Mouse (Mus musculus): ENCODE measurements around the gene Msi1.
A peak's percentile ranks its signal among the peaks of the same experiment; 100 is the strongest.

Gene Msi1

DNA sequence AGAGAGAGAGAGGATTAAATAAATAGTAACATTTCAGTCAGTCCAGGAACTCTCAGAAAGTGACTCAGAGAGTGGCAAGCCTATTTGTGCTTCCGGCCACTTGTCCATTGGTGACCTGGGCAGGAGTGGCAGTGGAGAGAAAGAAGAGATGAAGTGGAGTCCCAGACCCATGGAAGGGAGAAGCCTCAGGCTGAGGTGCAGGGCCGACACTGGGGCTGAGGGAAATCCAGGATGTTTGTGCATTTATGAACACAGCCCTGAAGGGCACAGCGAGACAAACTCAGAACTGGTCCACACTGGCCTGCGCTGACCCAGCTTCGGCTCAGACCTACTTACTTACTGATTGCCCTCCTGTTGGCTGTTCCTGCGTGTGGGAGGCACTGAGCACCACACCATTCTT is 40.4 kb downstream of the Msi1 start:
- DNase-seq (ENCODE audit: low spot score), result no peak

DNA sequence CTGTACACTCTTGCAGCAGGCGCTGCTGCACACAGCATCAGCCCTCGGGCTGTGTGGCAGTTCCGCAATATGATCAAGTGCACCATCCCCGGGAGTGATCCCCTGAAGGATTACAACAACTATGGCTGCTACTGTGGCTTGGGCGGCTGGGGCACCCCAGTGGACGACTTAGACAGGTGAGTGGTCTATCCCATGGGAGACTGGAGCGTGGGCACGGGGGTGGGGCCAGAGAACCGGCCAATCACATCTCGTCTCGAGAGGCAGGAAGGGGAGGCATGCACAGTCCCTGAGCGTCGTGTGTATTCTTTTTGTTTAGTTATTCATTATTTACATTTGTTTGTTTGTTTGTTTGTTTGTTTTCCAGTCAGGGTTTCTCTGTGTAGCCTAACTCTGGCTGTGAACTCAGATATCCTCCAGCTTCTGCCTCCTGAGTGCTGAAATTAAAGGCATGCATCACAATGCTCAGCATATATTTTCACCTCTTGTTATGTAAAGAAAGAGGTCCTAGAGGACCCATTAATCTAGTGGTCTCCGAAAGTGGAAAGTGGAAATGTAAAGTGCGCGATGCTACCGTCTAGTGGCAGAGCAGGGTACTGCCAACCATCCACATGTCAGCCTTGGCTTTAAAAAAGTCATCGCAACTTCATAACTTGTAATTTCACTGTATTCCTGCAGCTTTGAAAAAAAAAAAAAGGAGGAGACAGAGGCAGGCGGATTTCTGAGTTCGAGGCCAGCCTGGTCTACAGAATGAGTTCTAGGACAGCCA is 41.5 kb downstream of the Msi1 start:
- no peak for DNase-seq (ENCODE audit: low spot score)

DNA sequence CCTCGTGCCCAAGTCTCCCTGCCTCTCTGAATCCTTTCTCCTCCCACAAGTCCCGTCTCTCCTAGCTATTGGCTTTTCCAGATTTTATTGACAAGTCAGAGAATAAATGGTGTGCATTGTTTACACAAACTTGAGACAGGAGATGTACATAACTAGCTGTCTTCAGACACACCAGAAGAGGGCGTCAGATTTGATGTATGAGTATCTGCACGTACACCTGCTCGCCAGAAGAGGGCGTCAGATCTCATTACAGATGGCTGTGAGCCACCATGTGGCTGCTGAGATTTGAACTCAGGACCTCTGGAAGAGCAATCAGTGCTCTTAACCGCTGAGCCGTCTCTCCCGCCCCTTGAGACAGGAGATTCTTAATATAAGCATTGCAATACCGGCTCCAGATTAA is 43.8 kb downstream of the Msi1 start:
- no peak for DNase-seq (ENCODE audit: low spot score)

DNA sequence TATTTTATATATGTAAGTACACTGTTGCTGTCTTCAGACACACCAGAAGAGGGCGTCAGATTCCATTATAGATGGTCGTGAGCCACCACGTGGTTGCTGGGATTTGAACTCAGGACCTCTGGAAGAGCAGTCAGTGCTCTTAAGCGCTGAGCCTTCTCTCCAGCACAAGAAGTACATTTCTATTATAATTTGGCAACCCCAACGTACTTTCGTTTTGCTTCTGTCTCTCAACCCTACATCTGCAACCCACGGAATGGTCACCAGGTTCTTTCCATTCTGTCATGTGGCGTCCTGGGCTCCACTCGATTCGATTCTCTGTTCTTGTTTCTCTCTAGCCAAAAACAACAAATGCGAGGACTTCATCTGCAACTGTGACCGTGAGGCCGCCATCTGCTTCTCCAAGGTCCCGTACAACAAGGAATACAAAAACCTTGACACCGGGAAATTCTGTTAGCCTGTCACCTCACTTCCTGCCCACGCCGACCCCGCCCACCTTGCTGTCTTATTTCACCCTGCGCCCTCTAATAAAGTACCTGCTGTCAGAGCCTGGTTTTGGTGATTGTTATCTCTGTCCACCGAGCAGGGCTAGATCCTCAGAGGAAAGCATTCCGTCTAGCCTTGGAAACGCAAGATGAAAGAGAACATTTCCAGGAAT is 44.9 kb downstream of the Msi1 start:
- DNase-seq (ENCODE audit: low spot score), result no peak

DNA sequence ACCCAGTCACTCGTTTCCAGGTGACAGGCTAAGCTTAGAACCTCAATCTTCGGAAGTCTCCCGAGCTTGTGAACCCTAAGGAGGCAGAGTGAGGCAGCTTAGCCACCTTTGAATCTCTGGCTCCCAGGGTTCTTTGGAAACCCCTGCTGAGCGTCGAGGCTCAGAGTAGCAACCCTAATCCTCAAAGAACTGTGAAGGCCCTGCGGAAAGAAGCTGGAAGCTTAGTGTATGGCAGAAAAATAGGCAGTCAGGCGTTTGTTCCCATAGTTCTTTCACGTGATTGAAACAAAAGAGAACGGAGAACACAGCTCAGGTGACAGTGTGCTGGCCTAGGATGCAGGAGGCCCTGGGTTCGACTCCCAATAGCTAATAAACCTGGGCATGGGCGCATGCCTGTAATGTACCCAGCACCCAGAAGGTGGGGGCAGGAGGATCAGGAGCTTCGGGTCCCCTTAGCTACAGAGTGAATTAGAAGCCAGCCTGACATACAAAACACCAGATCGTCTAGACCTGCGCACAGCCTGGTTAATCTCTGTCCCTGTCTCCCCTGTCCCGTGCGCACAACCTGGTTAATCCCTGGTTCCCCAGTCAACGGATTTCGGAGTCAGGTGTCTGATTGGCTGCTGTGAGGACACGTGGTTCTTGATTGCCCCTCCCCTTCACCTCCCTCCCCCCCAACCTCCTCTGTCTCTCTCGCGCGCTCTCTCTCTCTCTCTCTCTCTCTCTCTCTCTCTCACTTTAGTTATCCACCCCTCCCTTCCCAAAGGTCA is 46.1 kb downstream of the Msi1 start:
- no peak for DNase-seq (ENCODE audit: low spot score)

DNA sequence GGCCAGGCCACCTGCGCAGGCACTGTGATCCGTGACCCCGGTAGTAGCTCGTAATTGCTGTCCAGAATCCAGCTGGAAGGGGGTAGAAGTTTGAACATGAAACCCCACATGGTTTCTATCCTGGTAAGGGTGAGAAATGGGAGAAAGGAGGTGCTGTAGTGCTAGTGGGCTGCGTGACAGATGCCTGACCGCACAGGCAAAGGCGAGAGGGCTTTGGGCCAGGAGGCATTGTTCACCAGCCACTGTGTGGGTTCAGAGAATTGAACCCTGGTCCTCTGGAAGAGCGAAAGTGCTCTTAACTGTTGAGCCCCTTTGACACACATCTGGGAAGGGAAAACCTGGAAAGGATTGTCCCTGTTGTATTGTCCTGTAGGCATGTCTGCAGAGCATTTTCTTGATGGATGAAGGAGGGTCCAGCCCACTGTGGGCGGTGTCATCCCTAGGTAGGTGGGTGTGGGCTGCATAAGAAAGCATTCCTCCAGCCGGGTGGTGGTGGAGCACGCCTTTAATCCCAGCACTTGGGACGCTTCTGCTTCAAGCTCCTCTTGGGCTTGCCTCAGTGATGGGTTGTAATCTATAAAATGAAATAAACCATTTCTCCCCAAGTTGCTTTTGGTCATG is 46.8 kb downstream of the Msi1 start:
- no peak for DNase-seq (ENCODE audit: low spot score)

DNA sequence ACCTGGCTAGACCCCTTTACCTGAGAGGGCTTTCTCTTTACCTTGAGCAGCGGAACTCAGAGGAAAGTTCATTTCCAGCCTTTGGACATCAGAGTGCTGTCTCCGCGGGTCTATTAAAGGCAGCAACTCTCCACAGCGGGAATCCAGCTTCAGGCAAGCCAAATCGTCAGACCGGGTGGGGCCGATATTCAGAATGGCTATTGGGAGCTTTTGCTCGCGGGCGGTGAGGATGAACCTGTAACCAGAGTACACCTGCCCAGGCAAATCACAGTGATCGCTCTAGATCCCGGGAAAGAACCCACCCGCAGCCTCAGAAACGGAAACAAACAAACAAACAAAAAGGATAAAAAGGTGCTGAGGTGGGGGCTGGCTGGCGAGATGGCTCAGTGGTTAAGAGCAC is 50.2 kb downstream of the Msi1 start:
- DNase-seq (ENCODE audit: low spot score), result no peak

DNA sequence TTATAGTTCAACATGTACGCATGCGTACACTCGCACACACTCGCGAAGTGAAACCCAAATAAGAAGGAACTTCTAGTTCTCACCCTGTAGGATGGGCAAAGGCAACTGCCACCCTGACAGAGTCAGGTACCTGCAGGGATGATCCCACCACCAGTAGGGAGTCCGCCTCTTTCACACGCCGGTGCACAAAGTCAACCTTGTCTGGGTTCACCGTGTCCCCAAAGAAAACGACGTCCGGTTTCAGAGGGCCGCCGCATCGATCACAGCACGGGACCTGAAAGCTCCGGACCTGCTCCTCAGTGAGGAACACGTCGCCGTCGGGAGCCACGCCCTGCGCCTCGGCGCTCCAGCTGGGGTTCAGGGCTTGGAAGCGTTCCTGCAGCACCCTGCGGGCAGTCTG is 50.7 kb downstream of the Msi1 start:
- DNase-seq (ENCODE audit: low spot score), result no peak

DNA sequence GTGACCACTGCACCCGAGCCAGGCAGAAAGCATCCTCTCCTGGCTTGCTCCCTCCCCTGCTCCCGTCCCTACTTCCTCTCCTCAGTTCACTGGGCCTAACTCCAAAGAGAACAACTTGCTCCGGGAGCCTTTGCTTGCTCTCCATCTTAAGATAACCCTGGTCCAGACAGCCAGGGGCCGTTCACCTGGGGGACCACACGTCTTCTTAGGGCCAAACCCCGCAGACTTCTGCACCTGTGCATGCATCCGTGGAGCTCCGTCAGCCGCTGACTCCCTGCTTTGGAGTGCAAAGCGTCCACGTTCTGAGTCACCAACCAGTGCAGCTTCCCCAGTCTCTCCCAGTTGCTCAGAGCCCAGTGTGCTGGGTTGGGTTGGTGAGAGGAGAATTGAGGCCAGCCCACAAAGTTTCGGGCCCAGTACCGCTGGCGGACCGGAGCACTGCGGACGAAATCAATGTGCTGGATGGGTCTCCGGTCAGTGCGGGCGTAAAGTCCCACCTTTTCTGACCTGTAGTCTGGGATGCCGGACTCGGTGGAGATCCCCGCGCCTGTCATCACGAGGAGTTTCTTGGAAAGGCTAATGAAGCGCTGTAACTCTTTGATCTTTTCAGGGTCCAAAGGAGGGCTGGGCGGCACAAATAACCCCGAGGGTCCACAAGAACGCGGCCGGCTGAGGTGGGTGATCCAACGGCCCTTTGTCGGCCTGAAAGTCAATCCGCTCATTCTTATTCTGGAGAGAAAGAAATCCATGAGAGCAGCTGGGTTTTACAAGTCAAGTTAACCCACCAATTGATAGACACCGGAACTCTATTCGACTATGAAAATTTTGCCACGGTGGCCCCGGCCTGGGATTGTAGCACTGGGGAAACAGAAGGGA is 53.2 kb downstream of the Msi1 start:
- no peak for DNase-seq (ENCODE audit: low spot score)

DNA sequence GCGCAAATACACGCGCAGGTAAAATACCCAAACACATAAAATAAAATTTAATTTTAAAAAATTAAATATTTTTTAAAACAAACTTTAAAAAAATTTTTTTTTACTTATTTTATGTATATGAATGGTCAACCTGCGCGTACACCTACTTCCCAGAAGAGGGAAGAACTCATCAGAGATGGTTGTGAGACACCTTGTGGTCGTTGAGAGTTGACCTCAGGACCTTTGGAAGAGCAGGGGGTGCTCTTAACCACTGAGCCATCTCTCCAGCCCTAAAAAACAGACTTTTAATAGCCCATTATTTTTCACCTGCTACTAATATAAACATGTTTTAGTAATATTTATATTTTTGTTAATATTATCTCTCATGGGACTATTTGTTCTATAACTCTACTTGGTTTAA is 54.0 kb downstream of the Msi1 start:
- DNase-seq (ENCODE audit: low spot score), result no peak

DNA sequence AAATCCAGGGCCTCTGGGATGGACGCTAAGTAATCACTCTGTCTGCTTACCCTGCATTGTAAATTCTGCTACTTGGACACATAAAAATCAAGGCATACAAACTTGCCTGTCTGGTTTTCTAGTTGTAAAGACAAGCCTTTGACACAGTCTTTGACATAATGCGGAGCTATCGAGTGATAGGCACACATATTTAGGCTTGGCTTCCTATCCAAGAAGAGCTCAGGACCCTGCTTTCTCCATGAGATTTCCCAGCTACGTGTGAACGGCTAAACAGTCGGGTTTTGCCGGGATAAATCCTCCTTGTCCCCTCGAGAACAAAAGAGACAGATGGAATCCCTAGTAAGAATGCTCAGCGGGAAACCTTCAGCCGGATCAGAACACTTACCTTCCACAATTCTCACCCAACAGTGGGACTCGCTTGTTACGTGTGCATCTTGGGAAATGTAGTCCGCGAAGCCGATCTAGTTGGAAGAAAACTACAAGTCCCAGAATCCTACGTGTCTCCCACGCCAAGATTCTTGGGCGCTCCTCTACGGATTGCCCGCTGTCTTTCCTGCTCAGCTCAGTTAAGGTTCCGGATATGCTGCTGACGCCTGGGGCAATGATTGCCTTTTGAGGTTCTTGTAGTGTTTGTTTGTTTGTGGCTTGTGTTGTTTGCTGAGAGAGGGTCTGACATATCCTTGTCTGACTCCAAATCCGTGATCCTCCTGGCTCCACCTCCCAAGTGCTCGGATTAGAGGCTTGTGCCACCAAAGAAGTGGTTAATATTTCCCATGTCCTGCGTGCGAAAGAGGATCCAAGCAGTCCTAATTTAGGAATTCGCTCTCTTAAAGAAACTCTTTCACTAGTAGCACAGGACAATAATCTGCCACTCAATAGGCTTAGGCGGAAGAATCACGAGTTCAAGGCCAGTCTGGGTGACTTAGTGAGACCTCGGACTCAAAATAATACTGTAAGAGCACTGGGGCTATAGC is 54.8 kb downstream of the Msi1 start, which contains the start of gene Sirt4:
Sirt4 (minus strand) TSS at position 779 of the 974 bp plus-strand sequence.
- DNase-seq (ENCODE audit: low spot score), result peak; percentile 92

DNA sequence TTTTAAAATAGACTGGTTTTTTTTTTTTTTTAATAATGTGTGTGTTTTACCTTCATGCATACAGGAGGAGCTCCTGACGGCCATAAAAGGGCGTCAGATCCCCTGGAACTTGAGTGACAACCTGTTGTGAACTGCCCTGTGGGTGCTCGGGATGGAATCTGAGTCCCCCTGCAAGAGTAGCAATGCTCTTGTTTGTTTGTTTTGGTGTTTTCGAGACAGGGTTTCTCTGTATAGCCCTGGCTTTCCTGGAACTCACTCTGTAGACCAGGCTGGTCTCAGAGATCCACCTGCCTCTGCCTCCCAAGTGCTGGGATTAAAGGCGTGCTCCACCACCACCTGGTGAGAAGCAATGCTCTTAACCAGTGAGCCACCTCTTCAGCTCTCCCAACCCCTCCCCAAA is 55.6 kb downstream of the Msi1 start:
- no peak for DNase-seq (ENCODE audit: low spot score)

DNA sequence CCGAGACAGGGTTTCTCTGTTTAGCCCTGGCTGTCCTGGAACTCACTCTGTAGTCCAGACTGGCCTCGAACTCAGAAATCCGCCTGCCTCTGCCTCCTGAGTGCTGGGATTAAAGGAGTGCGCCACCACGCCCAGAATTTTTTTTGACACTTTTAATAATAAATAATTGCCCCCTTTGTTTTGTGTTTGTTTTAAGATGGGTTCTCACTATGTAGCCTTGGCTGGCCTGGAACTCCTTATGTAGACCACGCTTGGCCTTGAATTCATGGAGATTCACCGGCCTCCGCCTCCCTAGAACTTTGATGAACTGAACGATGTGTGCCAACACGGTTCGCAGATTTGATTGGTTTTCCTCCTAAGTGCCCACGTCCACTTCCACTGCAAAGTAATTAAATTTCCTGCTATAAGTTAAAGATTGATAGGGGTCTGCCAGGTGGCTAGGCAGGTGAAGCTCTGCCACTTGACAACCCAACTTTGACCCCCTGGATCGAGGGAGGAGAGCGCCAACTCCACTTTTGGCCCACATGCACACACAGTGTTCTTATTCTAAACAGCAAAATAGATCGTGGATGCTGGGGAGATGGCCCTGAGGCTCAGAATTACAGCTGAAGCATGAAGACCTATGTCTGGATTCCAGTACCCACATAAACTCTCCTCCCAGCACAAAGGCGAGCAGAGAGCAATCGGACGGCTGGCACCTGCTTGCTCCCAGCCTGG is 56.2 kb downstream of the Msi1 start:
- DNase-seq (ENCODE audit: low spot score), result no peak

DNA sequence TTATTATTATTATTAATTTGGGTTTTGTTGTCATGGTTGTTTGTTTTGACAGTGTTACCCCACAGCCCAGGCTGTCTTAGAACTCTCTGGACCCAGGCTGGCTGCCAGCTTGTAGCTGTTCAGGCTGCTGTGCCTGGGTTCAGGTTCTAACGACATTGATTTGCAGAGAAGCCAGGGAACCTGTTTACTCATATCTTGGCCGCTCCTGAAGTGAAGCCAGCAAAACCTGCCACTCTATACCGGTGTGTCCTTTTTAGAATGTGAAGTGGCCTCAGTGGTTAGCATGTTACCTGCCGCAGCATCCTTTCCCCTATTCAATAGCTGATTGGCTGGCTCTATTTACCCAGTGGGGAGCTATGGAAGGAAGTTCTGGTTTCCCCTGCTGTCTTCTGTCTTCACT is 57.3 kb downstream of the Msi1 start:
- DNase-seq (ENCODE audit: low spot score), result no peak

DNA sequence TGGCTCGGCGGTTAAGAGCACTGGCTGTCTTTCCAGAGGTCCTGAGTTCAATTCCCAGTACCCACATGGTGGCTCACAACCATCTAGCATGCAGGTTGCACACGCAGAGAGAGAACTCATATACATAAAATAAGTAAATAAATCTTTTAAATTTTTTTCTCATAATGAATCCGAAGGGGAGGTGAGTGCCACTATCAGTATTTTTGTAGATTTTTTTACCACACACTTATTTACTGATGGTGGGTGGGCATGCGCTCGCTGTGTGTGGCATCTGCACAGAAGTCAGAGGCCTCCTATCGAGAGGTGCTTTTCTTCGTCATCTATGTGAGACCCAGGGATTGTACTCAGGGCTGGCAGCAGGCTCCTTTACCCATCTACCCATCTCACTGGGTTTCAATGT is 58.0 kb downstream of the Msi1 start:
- DNase-seq (ENCODE audit: low spot score), result no peak

DNA sequence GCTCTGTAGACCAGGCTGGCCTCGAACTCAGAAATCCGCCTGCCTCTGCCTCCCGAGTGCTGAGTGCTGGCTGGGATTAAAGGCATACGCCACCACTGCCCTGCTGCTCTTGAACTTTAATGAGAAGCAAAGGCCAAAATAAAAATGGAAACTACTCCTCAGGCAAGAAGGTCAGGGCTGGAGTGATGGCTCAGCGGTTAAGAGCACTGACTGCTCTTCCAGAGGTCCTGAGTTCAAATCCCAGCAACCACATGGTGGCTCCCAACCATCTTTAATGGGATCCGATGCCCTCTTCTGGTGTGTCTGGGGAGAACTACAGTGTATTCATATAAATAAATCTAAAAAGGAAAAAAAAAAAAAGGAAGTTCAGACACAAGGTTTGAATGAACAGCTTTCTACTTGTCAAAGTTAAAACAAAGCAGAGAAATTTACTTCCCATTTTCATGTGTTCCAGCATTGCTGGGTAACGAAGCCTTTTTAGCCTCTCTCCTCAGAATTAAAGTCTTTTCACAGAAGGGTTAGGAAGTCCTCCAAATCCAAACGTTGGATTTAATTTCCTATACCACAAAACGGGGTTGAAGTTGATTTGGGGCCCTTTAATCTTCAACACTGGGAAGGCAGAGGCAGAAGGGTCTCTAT is 58.7 kb downstream of the Msi1 start:
- DNase-seq (ENCODE audit: low spot score), result no peak

DNA sequence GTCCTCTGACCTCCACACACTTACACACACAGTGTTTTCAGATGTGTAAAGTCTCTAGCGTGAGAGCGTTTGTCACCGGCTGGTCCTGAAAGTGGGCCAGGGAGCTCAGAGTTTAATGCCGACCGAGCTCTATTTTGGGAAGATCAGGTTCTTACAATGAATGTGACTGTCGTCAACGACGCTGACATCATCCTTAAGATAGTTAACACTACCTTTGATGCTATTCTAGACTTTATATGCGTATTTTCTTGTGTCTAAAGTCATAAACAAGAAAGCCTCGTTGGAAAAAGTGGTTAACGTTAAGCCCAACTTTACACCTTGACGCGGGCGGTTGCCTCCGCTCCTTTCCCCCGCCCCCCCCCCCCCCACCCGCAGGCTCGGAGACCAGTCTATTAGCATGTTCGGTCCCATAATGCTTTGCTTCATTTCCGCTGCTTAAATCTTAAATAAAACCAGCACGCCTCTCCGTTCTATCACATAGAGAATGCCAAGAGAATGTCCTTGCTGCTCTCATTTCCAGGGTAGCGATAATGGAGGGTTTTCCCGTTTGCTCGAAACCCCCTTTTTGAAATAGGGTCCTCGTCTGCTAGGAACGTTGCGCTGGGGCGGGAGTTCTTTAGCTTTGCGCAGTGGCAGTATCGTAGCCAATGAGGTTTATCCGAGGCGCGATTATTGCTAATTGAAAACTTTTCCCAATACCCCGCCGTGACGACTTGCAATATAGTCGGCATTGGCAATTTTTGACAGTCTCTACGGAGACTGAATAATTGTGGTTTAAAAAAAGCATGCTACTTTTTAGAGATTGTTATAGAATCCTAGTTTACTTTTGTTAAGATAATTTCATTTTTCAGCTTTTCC is 59.7 kb downstream of the Msi1 start:
- DNase-seq (ENCODE audit: low spot score), result peak; percentile 94

Measured in layer of hippocampus, adult 9-10 months (tissue).